In genomic region chr10:80956385-80956784, GRCm38 (mm10) we compare ENCODE assay signal across 15 mouse cellular contexts. TPM values are rescaled to one million over a fixed set of nuclear protein-coding genes. Genes with fewer than 3 reads are reported as not detected.
DNase-seq lines count a peak whose midpoint lies in the region; ATAC-seq and TF ChIP-seq lines count a peak whose summit lies in the region.
"Had no signal": no experiment of that assay in that cellular context is flagged by ENCODE, and none has a peak within 500 bp of the region (broad histone marks: within the 10 kb centered on the region; RNA-seq: fewer than 3 reads in every experiment).

No protein-coding gene starts in this region.

- H3K4me2 ChIP-seq in forebrain, postnatal 0 days (ENCODE audit: low read depth), result no peak overlapping the region
- H3K4me2 ChIP-seq in forebrain, embryonic 14.5 days (ENCODE audit: low read length), result no peak overlapping the region
- no peak overlapping the region for H3K4me2 ChIP-seq in midbrain, embryonic 11.5 days
- H3K4me2 ChIP-seq in midbrain, embryonic 15.5 days, result no peak overlapping the region
- H3K4me2 ChIP-seq: embryonic facial prominence, embryonic 15.5 days; hindbrain, embryonic 15.5 days had no signal

- no peaks in the 10 kb centered on the region for H3K27me3 ChIP-seq in forebrain, postnatal 0 days (ENCODE audit: insufficient read depth, low read length)
- H3K27me3 ChIP-seq in forebrain, embryonic 14.5 days (replicated peaks; ENCODE audit: control insufficient read depth, insufficient read depth, low read length), result no peaks in the 10 kb centered on the region
- H3K27me3 ChIP-seq in midbrain, embryonic 11.5 days (ENCODE audit: control insufficient read depth, insufficient read depth, low read length), result no peaks in the 10 kb centered on the region; the same call in 1 of the 2 replicates
- no peaks in the 10 kb centered on the region for H3K27me3 ChIP-seq in midbrain, embryonic 15.5 days (replicated peaks)
- H3K27me3 ChIP-seq: embryonic facial prominence, embryonic 15.5 days; hindbrain, embryonic 15.5 days had no signal

- H3K27ac ChIP-seq in forebrain, postnatal 0 days (ENCODE audit: low read depth, low read length), result peak overlapping the region; percentile 45; the same call in 1 of the 2 replicates
- H3K27ac ChIP-seq in forebrain, embryonic 14.5 days (ENCODE audit: low read depth, low read length), result no peak overlapping the region
- no peak overlapping the region for H3K27ac ChIP-seq in midbrain, embryonic 11.5 days (ENCODE audit: low read depth, low read length)
- no peak overlapping the region for H3K27ac ChIP-seq in midbrain, embryonic 15.5 days
- H3K27ac ChIP-seq: embryonic facial prominence, embryonic 15.5 days; hindbrain, embryonic 15.5 days had no signal

- H3K4me3 ChIP-seq in forebrain, postnatal 0 days (ENCODE audit: low read depth, low read length), result no peak overlapping the region
- H3K4me3 ChIP-seq in forebrain, embryonic 14.5 days (ENCODE audit: low read depth, low read length), result no peak overlapping the region
- H3K4me3 ChIP-seq in midbrain, embryonic 11.5 days (ENCODE audit: low read depth, low read length), result no peak overlapping the region
- H3K4me3 ChIP-seq in midbrain, embryonic 15.5 days, result no peak overlapping the region
- H3K4me3 ChIP-seq: embryonic facial prominence, embryonic 15.5 days; erythroblast, embryonic 14.5 days; hindbrain, embryonic 15.5 days had no signal

- H3K4me1 ChIP-seq in forebrain, postnatal 0 days (ENCODE audit: insufficient read depth), result no peaks in the 10 kb centered on the region
- no peaks in the 10 kb centered on the region for H3K4me1 ChIP-seq in forebrain, embryonic 14.5 days (ENCODE audit: control insufficient read depth, insufficient read depth, low read length)
- no peaks in the 10 kb centered on the region; the same call in none of the 2 replicates for H3K4me1 ChIP-seq in midbrain, embryonic 11.5 days (ENCODE audit: control insufficient read depth, insufficient read depth, low read length)
- H3K4me1 ChIP-seq in midbrain, embryonic 15.5 days, result peaks cover 7% of the 10 kb centered on the region

- no peak for ATAC-seq in forebrain, postnatal 0 days
- no peak for ATAC-seq in forebrain, embryonic 14.5 days
- ATAC-seq in midbrain, embryonic 11.5 days (ENCODE audit: low FRiP score), result no peak
- no peak for ATAC-seq in midbrain, embryonic 15.5 days (replicated peaks)
- peak; percentile 53 for ATAC-seq in activated CD4-positive, CD25-positive, alpha-beta regulatory T cell, adult 4 months

- H3K9ac ChIP-seq in forebrain, postnatal 0 days, result no peak overlapping the region
- H3K9ac ChIP-seq in forebrain, embryonic 14.5 days (ENCODE audit: low read length), result no peak overlapping the region
- no peak overlapping the region for H3K9ac ChIP-seq in midbrain, embryonic 11.5 days (ENCODE audit: low read length)
- no peak overlapping the region for H3K9ac ChIP-seq in midbrain, embryonic 15.5 days
- H3K9ac ChIP-seq: embryonic facial prominence, embryonic 15.5 days; hindbrain, embryonic 15.5 days had no signal

- 95% methylated on average over 8 of the region's 8 CpGs for WGBS in forebrain, postnatal 0 days
- 95% methylated on average over 8 of the region's 8 CpGs for WGBS in forebrain, embryonic 14.5 days
- 93% methylated on average over 8 of the region's 8 CpGs for WGBS in midbrain, embryonic 11.5 days
- 96% methylated on average over 8 of the region's 8 CpGs for WGBS in midbrain, embryonic 15.5 days

- DNase-seq in forebrain, postnatal 0 days, result no peak
- no peak for DNase-seq in forebrain, embryonic 14.5 days (ENCODE audit: low spot score)
- DNase-seq in midbrain, embryonic 11.5 days (ENCODE audit: low spot score, missing footprints), result peak; percentile 81
- DNase-seq in natural killer cell, adult 2 months (ENCODE audit: low spot score in 2 of 2), result peak; percentile 34 to 67
- no peak for DNase-seq in adrenal gland, adult 8-10 months
- no peak for DNase-seq in lung, postnatal 10 days
- DNase-seq: gastrocnemius, postnatal 36 days; heart, adult 11 months had no signal

- H3K36me3 ChIP-seq in forebrain, postnatal 0 days (ENCODE audit: insufficient read depth), result no peaks in the 10 kb centered on the region
- H3K36me3 ChIP-seq in forebrain, embryonic 14.5 days (ENCODE audit: control insufficient read depth, insufficient read depth, low read length), result no peaks in the 10 kb centered on the region
- no peaks in the 10 kb centered on the region for H3K36me3 ChIP-seq in midbrain, embryonic 11.5 days (ENCODE audit: control insufficient read depth, insufficient read depth, low read length)
- H3K36me3 ChIP-seq in midbrain, embryonic 15.5 days (replicated peaks), result no peaks in the 10 kb centered on the region
- H3K36me3 ChIP-seq: embryonic facial prominence, embryonic 15.5 days; G1E; hindbrain, embryonic 15.5 days had no signal

- no peak for TF ChIP-seq CTCF in forebrain, postnatal 0 days (IDR thresholded peaks at IDR 0.05; ENCODE audit: low read depth)

- no peaks in the 10 kb centered on the region for H3K9me3 ChIP-seq in forebrain, postnatal 0 days (ENCODE audit: low read length)
- no peaks in the 10 kb centered on the region for H3K9me3 ChIP-seq in forebrain, embryonic 14.5 days (replicated peaks; ENCODE audit: control insufficient read depth, low read length)
- H3K9me3 ChIP-seq in midbrain, embryonic 11.5 days (ENCODE audit: control insufficient read depth, low read length), result no peaks in the 10 kb centered on the region
- no peaks in the 10 kb centered on the region for H3K9me3 ChIP-seq in midbrain, embryonic 15.5 days
- H3K9me3 ChIP-seq: embryonic facial prominence, embryonic 15.5 days; G1E; hindbrain, embryonic 15.5 days had no signal

RNA-seq across cellular contexts. Expression of gene Gadd45b, which starts 26.5 kb away (rescaled TPM):
- 5.0 and 5.8 TPM in 2 replicates for total RNA-seq in forebrain, postnatal 0 days (2014; rRNA removed)
- 6.5 and 7.7 TPM in 2 replicates for polyA plus RNA-seq in forebrain, postnatal 0 days (2015; fragmentation: Nextera tagmentation; extraction: Ambion mirVana)
- 5.2 and 6.2 TPM in 2 replicates for polyA plus RNA-seq in forebrain, embryonic 14.5 days (2014; fragmentation: Nextera tagmentation; extraction: Ambion mirVana)
- 10.1 and 11.3 TPM in 2 replicates for polyA plus RNA-seq in midbrain, embryonic 11.5 days (2014; fragmentation: Nextera tagmentation; extraction: Ambion mirVana)
- 5.5 and 8.2 TPM in 2 replicates for polyA plus RNA-seq in midbrain, embryonic 15.5 days (2015; fragmentation: Nextera tagmentation; extraction: Ambion mirVana)
- polyA plus RNA-seq in activated CD4-positive, CD25-positive, alpha-beta regulatory T cell, adult 4 months (2017; shearing (Covaris generic)), result 10 to 100 TPM; 22.8 to 45.2 TPM
- 100 to 1,000 TPM in 1 of 4 experiments, 10 to 100 TPM in 3; 17.5 to 112 (median 73.6) TPM for total RNA-seq in adrenal gland, adult 8-10 months (2022)

RNA-seq across cellular contexts. Expression of gene Lmnb2, which starts 38.3 kb away (rescaled TPM):
- total RNA-seq in forebrain, postnatal 0 days (2014; rRNA removed), result 46.1 and 46.5 TPM in 2 replicates
- polyA plus RNA-seq in forebrain, postnatal 0 days (2015; fragmentation: Nextera tagmentation; extraction: Ambion mirVana), result 22.1 and 24.5 TPM in 2 replicates
- 12.1 and 14.4 TPM in 2 replicates for polyA plus RNA-seq in forebrain, embryonic 14.5 days (2014; fragmentation: Nextera tagmentation; extraction: Ambion mirVana)
- polyA plus RNA-seq in midbrain, embryonic 11.5 days (2014; fragmentation: Nextera tagmentation; extraction: Ambion mirVana), result 19.4 and 19.7 TPM in 2 replicates
- 46.9 and 48.9 TPM in 2 replicates for polyA plus RNA-seq in midbrain, embryonic 15.5 days (2015; fragmentation: Nextera tagmentation; extraction: Ambion mirVana)
- polyA plus RNA-seq in activated CD4-positive, CD25-positive, alpha-beta regulatory T cell, adult 4 months (2017; shearing (Covaris generic)), result 1 to 10 TPM; 2.8 to 4.5 TPM
- 10 to 100 TPM; 10.0 to 17.2 (median 15.2) TPM for total RNA-seq in adrenal gland, adult 8-10 months (2022)

RNA-seq across cellular contexts. Expression of gene Timm13, which starts 55.6 kb away (rescaled TPM):
- total RNA-seq in forebrain, postnatal 0 days (2014; rRNA removed), result 214 and 233 TPM in 2 replicates
- 381 and 448 TPM in 2 replicates for polyA plus RNA-seq in forebrain, postnatal 0 days (2015; fragmentation: Nextera tagmentation; extraction: Ambion mirVana)
- 355 and 398 TPM in 2 replicates for polyA plus RNA-seq in forebrain, embryonic 14.5 days (2014; fragmentation: Nextera tagmentation; extraction: Ambion mirVana)
- polyA plus RNA-seq in midbrain, embryonic 11.5 days (2014; fragmentation: Nextera tagmentation; extraction: Ambion mirVana), result 321 and 347 TPM in 2 replicates
- polyA plus RNA-seq in midbrain, embryonic 15.5 days (2015; fragmentation: Nextera tagmentation; extraction: Ambion mirVana), result 318 and 330 TPM in 2 replicates
- 100 to 1,000 TPM; 228 to 262 TPM for polyA plus RNA-seq in activated CD4-positive, CD25-positive, alpha-beta regulatory T cell, adult 4 months (2017; shearing (Covaris generic))
- 100 to 1,000 TPM; 154 to 235 (median 185) TPM for total RNA-seq in adrenal gland, adult 8-10 months (2022)

RNA-seq across cellular contexts. Expression of gene Gng7, which starts 58.4 kb away (rescaled TPM):
- 64.5 and 91.4 TPM in 2 replicates for total RNA-seq in forebrain, postnatal 0 days (2014; rRNA removed)
- polyA plus RNA-seq in forebrain, postnatal 0 days (2015; fragmentation: Nextera tagmentation; extraction: Ambion mirVana), result 76.2 and 85.7 TPM in 2 replicates
- polyA plus RNA-seq in forebrain, embryonic 14.5 days (2014; fragmentation: Nextera tagmentation; extraction: Ambion mirVana), result 15.3 and 20.8 TPM in 2 replicates
- 6.6 and 7.0 TPM in 2 replicates for polyA plus RNA-seq in midbrain, embryonic 11.5 days (2014; fragmentation: Nextera tagmentation; extraction: Ambion mirVana)
- polyA plus RNA-seq in midbrain, embryonic 15.5 days (2015; fragmentation: Nextera tagmentation; extraction: Ambion mirVana), result 19.0 and 21.2 TPM in 2 replicates
- not detected for polyA plus RNA-seq in activated CD4-positive, CD25-positive, alpha-beta regulatory T cell, adult 4 months (2017; shearing (Covaris generic))
- total RNA-seq in adrenal gland, adult 8-10 months (2022), result 10 to 100 TPM in 2 of 4 experiments, 1 to 10 TPM in 2; 9.4 to 16.6 (median 12.9) TPM
- polyA plus RNA-seq: erythroblast, embryonic 14.5 days; inflammation-experienced regulatory T-cells, adult 6 months had no signal

Comparison
In these comparisons a context has a peak if more than half of its experiments do, and no peak if none do; other contexts are left out.
1. DNase-seq: peak in midbrain, embryonic 11.5 days (single experiment) and natural killer cell, adult 2 months (2 of 2); none in forebrain, postnatal 0 days (single experiment), forebrain, embryonic 14.5 days (single experiment), adrenal gland, adult 8-10 months (single experiment) and lung, postnatal 10 days (single experiment).